ENCODE assay signal across 1 mouse cellular context in genomic region chr4:145306422-145306821, GRCm38 (mm10).
TF ChIP-seq lines count a peak whose summit lies in the region.

No protein-coding gene starts in this region.

TF ChIP-seq in ES-E14, 5 proteins besides CTCF, POLR2A, EP300 and RAD21 (continued from another document):
- no peak for TF ChIP-seq ZNF384 (IDR thresholded peaks at IDR 0.05; ENCODE audit: low read depth, low read length)
